Mouse (Mus musculus) Patski (cell line): ENCODE results near the gene Sec24a. TPM values are rescaled to one million over a fixed set of nuclear protein-coding genes. Genes with fewer than 3 reads are reported as not detected.
"Not testable (repeated sequence)": the region's sequence is repeated elsewhere in the genome, so short reads cannot be mapped to it uniquely, and the experiment has no call there.

ENCODE experiments used
- ATAC-seq: fragments of 100-300 bp; one replicate; pipeline ENCODE4 v1.8.0; 2021
- CTCF ChIA-PET: fragments of 350-600 bp; sonication (Branson Sonifier 250); formaldehyde crosslinking; loops from one replicate; lab custom pipeline; 2022; ENCODE audit warnings: inconsistent platforms; lab: Charles Lee
- POLR2A ChIA-PET: fragments of 350-600 bp; sonication (Branson Sonifier 250); formaldehyde crosslinking; loops from one replicate; lab custom pipeline; 2022; ENCODE audit warnings: antibody characterized with exemption, inconsistent platforms; lab: Charles Lee
- DNase-seq: peaks from one replicate; pipeline ENCODE4 v3.0.0-alpha.2; 2011; ENCODE audit warnings: low read depth, low spot score
- H3K27me3 ChIP-seq: fragments of 371-371 bp; one replicate; pipeline ENCODE4 v1.5.1; 2021
- CTCF ChIP-seq: fragments of 100-300 bp; IDR thresholded peaks from one replicate; pipeline ENCODE4 v1.5.1; 2021
- in situ Hi-C: fragments of 300-500 bp; cut with MboI; formaldehyde crosslinking; loops from 3 replicates; pipeline ENCODE4 v1.11.1; 2018; ENCODE audit warnings: low pct_unique_long_range_greater_than_20kb, mixed read lengths
- polyA plus RNA-seq: library from polyadenylated mRNA; unstranded; gene quantifications from one replicate; pipeline ENCODE4 v1.2.3, GENCODE M21; 2021

Gene Sec24a
- polyA plus RNA-seq, 1 experiment from 2014 or later = 18.8 TPM

DNA sequence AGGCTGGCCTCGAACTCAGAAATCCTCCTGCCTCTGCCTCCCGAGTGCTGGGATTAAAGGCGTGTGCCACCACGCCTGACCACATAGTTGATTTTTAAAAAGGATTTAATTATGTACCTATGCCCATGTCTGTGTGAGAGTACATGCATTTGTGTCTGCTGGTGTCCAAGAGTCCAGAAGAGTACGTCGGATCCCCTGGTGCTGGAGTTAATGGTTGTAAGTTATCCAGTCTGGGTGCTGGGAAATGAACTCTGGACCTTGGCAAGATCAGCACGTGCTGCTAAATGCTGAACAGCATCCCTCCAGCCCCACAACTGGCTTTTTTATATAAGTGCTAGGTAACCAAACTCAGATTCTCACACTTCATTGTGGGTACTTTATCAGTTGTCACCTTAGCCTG, 92.6 kb downstream of the Sec24a start:
- CTCF ChIA-PET = interaction anchor here (3.7 kb wide), 1 partner anchor 9 kb away, joined by 27 read pairs; no protein-coding TSS in a partner anchor
- no peaks in the 10 kb centered on the region for H3K27me3 ChIP-seq
- ATAC-seq (no peak), DNase-seq (no peak)
- in situ Hi-C loops = no loop called here
- POLR2A ChIA-PET = no interaction called here
- no peak for TF ChIP-seq CTCF

GRCm38 (mm10) chr11:51664747-51665146, 98.7 kb downstream of the Sec24a start:
- POLR2A ChIA-PET, ATAC-seq: not testable (repeated sequence)

GRCm38 (mm10) chr11:51662632-51663031, 100.8 kb downstream of the Sec24a start:
- in situ Hi-C loops = no loop called here
- CTCF ChIA-PET = interaction anchor here (1.6 to 5.2 kb wide), 2 partner anchors 10 to 33 kb away, joined by 3 to 27 read pairs; no protein-coding TSS in a partner anchor
- TF ChIP-seq CTCF = no peak

More at GRCm38 (mm10) chr11:51664747-51665146, 98.7 kb downstream of the Sec24a start:
- H3K27me3 ChIP-seq, CTCF ChIA-PET, DNase-seq, in situ Hi-C loops: not testable (repeated sequence)

DNA sequence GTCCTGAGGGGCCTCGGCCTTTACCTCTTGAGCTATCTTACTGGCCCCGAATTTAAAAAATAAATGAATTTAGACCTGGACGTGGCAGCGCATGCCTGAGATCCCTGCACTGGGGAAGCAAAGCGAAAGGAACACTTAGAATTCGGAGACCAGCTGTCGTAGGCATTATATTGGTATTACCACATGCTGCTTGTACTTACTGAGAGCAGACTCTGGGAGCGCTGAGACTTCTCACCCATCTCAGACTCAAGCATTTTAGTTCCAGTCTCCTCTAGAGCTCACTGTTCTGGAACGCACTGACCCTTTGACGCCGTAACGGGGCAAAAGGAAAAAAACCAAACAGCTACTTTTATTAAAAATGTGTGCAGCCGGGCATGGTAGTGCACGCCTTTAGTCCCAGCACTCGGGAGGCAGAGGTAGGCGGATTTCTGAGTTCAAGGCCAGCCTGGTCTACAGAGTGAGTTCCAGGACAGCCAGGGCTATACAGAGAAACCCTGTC, 101.5 kb downstream of the Sec24a start:
- DNase-seq (no peak), ATAC-seq (no peak)
- H3K27me3 ChIP-seq = no peaks in the 10 kb centered on the region
- TF ChIP-seq CTCF = no peak
- CTCF ChIA-PET = interaction anchor here (0.8 to 5.2 kb wide), 3 partner anchors 11 to 20 kb away, joined by 3 to 27 read pairs (median 3); no protein-coding TSS in a partner anchor
- POLR2A ChIA-PET = interaction anchor here (0.8 kb wide), 1 partner anchor 25 kb away, joined by 3 read pairs; no protein-coding TSS in a partner anchor
- in situ Hi-C loops = no loop called here

More at GRCm38 (mm10) chr11:51662632-51663031, 100.8 kb downstream of the Sec24a start:
- ATAC-seq = no peak
- no peak for DNase-seq
- H3K27me3 ChIP-seq = no peaks in the 10 kb centered on the region
- POLR2A ChIA-PET = interaction anchor here (0.5 to 1.4 kb wide), 3 partner anchors 11 to 27 kb away, joined by 3 to 4 read pairs (median 3); no protein-coding TSS in a partner anchor

GRCm38 (mm10) chr11:51658705-51659104, 104.7 kb downstream of the Sec24a start:
- POLR2A ChIA-PET = interaction anchor here (1.2 kb wide), 3 partner anchors 15 to 18 kb away, joined by 3 to 4 read pairs (median 3); no protein-coding TSS in a partner anchor
- DNase-seq (peak; percentile 89), ATAC-seq (peak; percentile 71)
- no peaks in the 10 kb centered on the region for H3K27me3 ChIP-seq
- in situ Hi-C loops = no loop called here
- CTCF ChIA-PET = interaction anchor here (5.2 kb wide), 1 partner anchor 14 kb away, joined by 27 read pairs; no protein-coding TSS in a partner anchor
- no peak for TF ChIP-seq CTCF

DNA sequence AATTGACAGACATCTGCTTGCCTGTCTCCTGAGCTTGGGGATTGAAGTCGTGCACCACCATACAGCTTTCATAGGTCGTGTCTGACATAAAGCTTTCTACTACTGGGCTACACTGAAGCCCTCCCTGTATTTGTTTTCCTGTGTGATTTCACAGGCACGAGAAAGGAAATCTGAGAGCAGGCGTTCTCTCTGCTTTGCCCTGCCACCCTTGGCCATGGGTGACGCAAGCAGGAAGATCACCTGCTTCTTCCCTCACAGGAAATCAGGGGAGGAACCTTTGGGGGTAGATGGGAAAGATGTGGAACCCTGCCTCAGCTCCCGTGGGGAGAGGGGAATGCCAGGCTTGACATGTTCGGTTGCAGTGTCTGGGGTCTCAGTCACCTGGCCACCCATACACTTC, 105.1 kb downstream of the Sec24a start:
- in situ Hi-C loops = no loop called here
- CTCF ChIA-PET = no interaction called here
- POLR2A ChIA-PET = interaction anchor here (1.0 to 1.2 kb wide), 4 partner anchors 15 to 22 kb away, joined by 3 to 4 read pairs (median 3); no protein-coding TSS in a partner anchor
- ATAC-seq = no peak
- no peaks in the 10 kb centered on the region for H3K27me3 ChIP-seq
- no peak for DNase-seq
- no peak for TF ChIP-seq CTCF

DNA sequence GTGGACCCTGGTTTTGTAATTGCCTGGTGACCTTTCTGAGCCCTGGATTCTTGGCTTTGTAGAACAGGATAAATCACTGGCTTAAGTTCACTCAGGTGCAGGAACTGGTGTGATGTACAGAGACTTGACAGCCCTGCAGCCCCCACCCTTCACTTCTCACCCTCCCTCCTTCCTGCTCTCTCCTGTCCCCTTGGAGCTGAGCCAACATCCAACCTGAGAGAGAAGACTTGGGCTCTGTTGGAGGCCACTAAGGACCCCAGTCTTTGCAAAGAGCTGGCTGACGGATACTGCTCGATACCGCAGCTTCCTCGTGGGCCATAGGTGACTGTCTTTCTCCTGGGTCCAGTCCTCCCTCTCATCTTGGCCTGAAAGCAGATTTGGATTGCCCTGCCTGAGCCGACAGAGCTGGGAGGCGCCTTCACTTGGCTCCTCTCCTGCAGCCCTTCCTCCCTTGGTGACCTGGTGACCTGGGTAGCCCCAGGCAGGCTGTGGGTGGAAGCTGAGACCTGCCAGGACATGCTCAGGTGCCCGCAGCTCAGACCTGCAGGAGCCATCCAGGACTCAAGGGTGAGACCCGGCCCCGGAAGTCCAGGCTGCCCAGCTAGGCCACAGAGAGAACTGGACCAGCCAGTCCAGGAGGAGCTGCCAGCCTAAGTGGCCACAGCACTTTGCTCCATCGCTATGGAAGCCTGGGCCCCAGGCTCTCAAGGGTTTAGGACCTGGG, 106.5 kb downstream of the Sec24a start:
- in situ Hi-C loops = no loop called here
- ATAC-seq = peak; percentile 12
- no peaks in the 10 kb centered on the region for H3K27me3 ChIP-seq
- no peak for TF ChIP-seq CTCF
- no peak for DNase-seq
- POLR2A ChIA-PET = no interaction called here
- CTCF ChIA-PET = interaction anchor here (0.8 to 1.0 kb wide), 2 partner anchors 25 kb away, joined by 3 read pairs; no protein-coding TSS in a partner anchor

GRCm38 (mm10) chr11:51654891-51655290, 108.5 kb downstream of the Sec24a start:
- ChIA-PET POLR2A (no interaction called here), CTCF (interaction anchor here (0.9 kb wide), 1 partner anchor 32 kb away, joined by 3 read pairs; no protein-coding TSS in a partner anchor)
- in situ Hi-C loops = no loop called here
- ATAC-seq (no peak), DNase-seq (no peak)
- TF ChIP-seq CTCF = no peak
- H3K27me3 ChIP-seq = no peaks in the 10 kb centered on the region

GRCm38 (mm10) chr11:51653736-51654135, 109.7 kb downstream of the Sec24a start:
- TF ChIP-seq CTCF = no peak
- DNase-seq = no peak
- in situ Hi-C loops = no loop called here
- H3K27me3 ChIP-seq = no peaks in the 10 kb centered on the region
- CTCF ChIA-PET = interaction anchor here (1.2 kb wide), 1 partner anchor 47 kb away, joined by 3 read pairs; the partner anchor contains the start of gene Hnrnpab
- POLR2A ChIA-PET = interaction anchor here (0.6 kb wide), 1 partner anchor 1294 kb away, joined by 3 read pairs; no protein-coding TSS in a partner anchor
- ATAC-seq = no peak

GRCm38 (mm10) chr11:51652889-51653418, 110.5 kb downstream of the Sec24a start:
- POLR2A ChIA-PET = interaction anchor here (0.6 to 1.5 kb wide), 2 partner anchors 10 to 1293 kb away, joined by 3 read pairs; no protein-coding TSS in a partner anchor
- in situ Hi-C loops = no loop called here
- CTCF ChIA-PET = interaction anchor here (1.2 kb wide), 1 partner anchor 46 kb away, joined by 3 read pairs; the partner anchor contains the start of gene Hnrnpab
- no peak for DNase-seq
- H3K27me3 ChIP-seq = no peaks in the 10 kb centered on the region
- ATAC-seq = no peak
- TF ChIP-seq CTCF = no peak
